Mouse (Mus musculus) liver, embryonic 16.5 days (tissue): ENCODE results near the gene Dcaf4. TPM values are rescaled to one million over a fixed set of nuclear protein-coding genes. Genes with fewer than 3 reads are reported as not detected.
A peak's percentile ranks its signal among the peaks of the same experiment; 100 is the strongest.

Experiments
- ATAC-seq: fragments of 200-750 bp; cut with Nextera tagmentation; 2 replicates; pipeline ENCODE4 v1.8.0; 2017; ENCODE audit warnings: low read depth, mild to moderate bottlenecking, moderate number of reproducible peaks, moderate library complexity
- H3K27ac ChIP-seq: fragments of 300-500 bp; sonication (generic); 2 replicates; pipeline ENCODE4 v1.5.1; 2014; ENCODE audit warnings: mild to moderate bottlenecking, low read length
- H3K27me3 ChIP-seq: fragments of 300-500 bp; sonication (generic); 2 replicates; pipeline ENCODE4 v1.6.1; 2014; ENCODE audit warnings: low read depth, low read length, mixed read lengths; ENCODE audit not compliant: control insufficient read depth, insufficient read depth
- H3K36me3 ChIP-seq: fragments of 300-500 bp; sonication (generic); 2 replicates; pipeline ENCODE4 v1.6.1; 2014; ENCODE audit warnings: mild to moderate bottlenecking; ENCODE audit not compliant: control insufficient read depth, insufficient read depth
- H3K4me1 ChIP-seq: fragments of 300-500 bp; sonication (generic); 2 replicates; pipeline ENCODE4 v1.6.1; 2014; ENCODE audit warnings: low read depth, low read length, mixed read lengths; ENCODE audit not compliant: control insufficient read depth
- H3K4me2 ChIP-seq: fragments of 300-500 bp; sonication (generic); 2 replicates; pipeline ENCODE4 v1.6.1; 2014; ENCODE audit warnings: low read depth, low read length, mixed read lengths
- H3K4me3 ChIP-seq: fragments of 300-500 bp; sonication (generic); 2 replicates; pipeline ENCODE4 v1.5.1; 2014; ENCODE audit warnings: low read depth, mild to moderate bottlenecking, low read length
- H3K9ac ChIP-seq: fragments of 300-500 bp; sonication (generic); 2 replicates; pipeline ENCODE4 v1.6.1; 2014; ENCODE audit warnings: low read depth, low read length
- H3K9me3 ChIP-seq: fragments of 300-500 bp; sonication (generic); replicated peaks from 2 replicates; pipeline ENCODE4 v1.6.1; 2016; ENCODE audit warnings: low read length; ENCODE audit not compliant: control insufficient read depth
- WGBS: fragments of 180-500 bp; shearing (Covaris S2); extraction: QIAGEN DNeasy Blood & Tissue Kit; methylation state at CpG from one replicate; pipeline ENCODE4 v1.1.7; 2014; ENCODE audit not compliant: insufficient replicate concordance; 5-methylcytosine and 5-hydroxymethylcytosine counted together
- polyA plus RNA-seq: library from polyadenylated mRNA; unstranded; fragments of >200 nt; fragmentation: Nextera tagmentation; extraction: Ambion mirVana; gene quantifications from 2 replicates; pipeline ENCODE4 v1.2.1, GENCODE M21; 2015

The Dcaf4 gene
- polyA plus RNA-seq, 1 experiment from 2014 or later = 18.3 TPM

- Histone ChIP-seq H3K27me3 (no peaks in the 10 kb centered on the region), H3K4me2 (no peak overlapping the region), H3K9ac (no peak overlapping the region), H3K9me3 (peaks cover 4% of the 10 kb centered on the region), H3K4me3 (no peak overlapping the region), H3K4me1 (peaks cover under 1% of the 10 kb centered on the region), H3K27ac (no peak overlapping the region), H3K36me3 (no peaks in the 10 kb centered on the region)
- WGBS = 61% methylated on average over 9 of the region's 9 CpGs
- ATAC-seq = no peak
Measured at GRCm38 (mm10) chr12:83494196-83494595, 26.1 kb upstream of the Dcaf4 start.

GRCm38 (mm10) chr12:83495248-83495960 is 24.9 kb upstream of the Dcaf4 start:
- no peak overlapping the region for H3K27ac ChIP-seq
- no peaks in the 10 kb centered on the region for H3K36me3 ChIP-seq
- 0 out of 2 replicates have a peak, but pooled peaks have one; percentile 16 for ATAC-seq
- no peaks in the 10 kb centered on the region for H3K27me3 ChIP-seq
- H3K4me3 ChIP-seq = no peak overlapping the region
- H3K4me1 ChIP-seq = no peaks in the 10 kb centered on the region; the same call in 1 of the 2 replicates
- no peak overlapping the region for H3K9ac ChIP-seq
- H3K9me3 ChIP-seq = peaks cover 4% of the 10 kb centered on the region
- 53% methylated on average over 4 of the region's 4 CpGs for WGBS
- no peak overlapping the region for H3K4me2 ChIP-seq

GRCm38 (mm10) chr12:83495961-83496282 is 24.3 kb upstream of the Dcaf4 start:
- Histone ChIP-seq H3K36me3 (no peaks in the 10 kb centered on the region), H3K9ac (no peak overlapping the region), H3K4me1 (no peaks in the 10 kb centered on the region; the same call in 1 of the 2 replicates), H3K4me2 (no peak overlapping the region), H3K4me3 (no peak overlapping the region), H3K9me3 (peaks cover 4% of the 10 kb centered on the region), H3K27ac (no peak overlapping the region), H3K27me3 (no peaks in the 10 kb centered on the region)
- WGBS = 60% methylated on average over 9 of the region's 9 CpGs
- ATAC-seq = 0 out of 2 replicates have a peak, but pooled peaks have one; percentile 3

GRCm38 (mm10) chr12:83496336-83496735 is 23.9 kb upstream of the Dcaf4 start:
- H3K9ac ChIP-seq = no peak overlapping the region
- H3K36me3 ChIP-seq = no peaks in the 10 kb centered on the region
- H3K4me3 ChIP-seq = no peak overlapping the region
- no peak overlapping the region for H3K27ac ChIP-seq
- 47% methylated on average over 4 of the region's 4 CpGs for WGBS
- H3K4me2 ChIP-seq = no peak overlapping the region
- peak; percentile 41; the same call in 1 of the 2 replicates for ATAC-seq
- H3K27me3 ChIP-seq = no peaks in the 10 kb centered on the region
- H3K9me3 ChIP-seq = peaks cover 3% of the 10 kb centered on the region
- no peaks in the 10 kb centered on the region; the same call in 1 of the 2 replicates for H3K4me1 ChIP-seq

GRCm38 (mm10) chr12:83496736-83497135 is 23.5 kb upstream of the Dcaf4 start:
- no peak overlapping the region for H3K4me2 ChIP-seq
- WGBS = 45% methylated on average over 6 of the region's 6 CpGs
- no peaks in the 10 kb centered on the region; the same call in 1 of the 2 replicates for H3K4me1 ChIP-seq
- no peak for ATAC-seq
- H3K9me3 ChIP-seq = no peaks in the 10 kb centered on the region
- H3K27me3 ChIP-seq = no peaks in the 10 kb centered on the region
- H3K9ac ChIP-seq = no peak overlapping the region
- no peak overlapping the region for H3K4me3 ChIP-seq
- H3K27ac ChIP-seq = no peak overlapping the region
- no peaks in the 10 kb centered on the region for H3K36me3 ChIP-seq

- no peak overlapping the region for H3K9ac ChIP-seq
- no peak overlapping the region for H3K27ac ChIP-seq
- no peaks in the 10 kb centered on the region for H3K9me3 ChIP-seq
- H3K4me1 ChIP-seq = peaks cover 3% of the 10 kb centered on the region; the same call in 1 of the 2 replicates
- no peak for ATAC-seq
- H3K27me3 ChIP-seq = no peaks in the 10 kb centered on the region
- no peaks in the 10 kb centered on the region for H3K36me3 ChIP-seq
- no peak overlapping the region for H3K4me3 ChIP-seq
- H3K4me2 ChIP-seq = no peak overlapping the region
- WGBS = 58% methylated on average over 3 of the region's 3 CpGs
Measured at GRCm38 (mm10) chr12:83497959-83498358, 22.3 kb upstream of the Dcaf4 start.

GRCm38 (mm10) chr12:83499256-83499655 is 21.0 kb upstream of the Dcaf4 start:
- no peaks in the 10 kb centered on the region for H3K9me3 ChIP-seq
- WGBS = 64% methylated on average over 5 of the region's 5 CpGs

GRCm38 (mm10) chr12:83502190-83502589 is 18.1 kb upstream of the Dcaf4 start:
- peak; percentile 48 for ATAC-seq
- peaks cover 3% of the 10 kb centered on the region; the same call in 1 of the 2 replicates for H3K4me1 ChIP-seq
- H3K4me2 ChIP-seq = 0 out of 2 replicates have a peak overlapping the region, but pooled peaks have one; percentile 19
- no peak overlapping the region for H3K27ac ChIP-seq
- no peak overlapping the region for H3K4me3 ChIP-seq
- no peaks in the 10 kb centered on the region for H3K9me3 ChIP-seq
- WGBS = 4% methylated on average over 9 of the region's 9 CpGs
- H3K9ac ChIP-seq = 0 out of 2 replicates have a peak overlapping the region, but pooled peaks have one; percentile 7
- H3K36me3 ChIP-seq = no peaks in the 10 kb centered on the region
- no peaks in the 10 kb centered on the region for H3K27me3 ChIP-seq

More at GRCm38 (mm10) chr12:83499256-83499655, 21.0 kb upstream of the Dcaf4 start:
- ATAC-seq = no peak
- H3K36me3 ChIP-seq = no peaks in the 10 kb centered on the region
- no peak overlapping the region for H3K9ac ChIP-seq
- H3K4me3 ChIP-seq = no peak overlapping the region
- H3K4me2 ChIP-seq = no peak overlapping the region
- peaks cover 3% of the 10 kb centered on the region; the same call in 1 of the 2 replicates for H3K4me1 ChIP-seq
- no peaks in the 10 kb centered on the region for H3K27me3 ChIP-seq
- H3K27ac ChIP-seq = no peak overlapping the region

- no peak for ATAC-seq
- 66% methylated on average over 10 of the region's 10 CpGs for WGBS
- H3K4me1 ChIP-seq = peaks cover 3% of the 10 kb centered on the region; the same call in 1 of the 2 replicates
- no peaks in the 10 kb centered on the region for H3K36me3 ChIP-seq
- no peak overlapping the region for H3K9ac ChIP-seq
- no peak overlapping the region for H3K27ac ChIP-seq
- H3K9me3 ChIP-seq = no peaks in the 10 kb centered on the region
- H3K4me3 ChIP-seq = no peak overlapping the region
- no peaks in the 10 kb centered on the region for H3K27me3 ChIP-seq
- H3K4me2 ChIP-seq = no peak overlapping the region
Measured at GRCm38 (mm10) chr12:83506543-83506942, 13.7 kb upstream of the Dcaf4 start.
